ENCODE assay signal across 14 mouse cellular contexts in the genomic region with DNA sequence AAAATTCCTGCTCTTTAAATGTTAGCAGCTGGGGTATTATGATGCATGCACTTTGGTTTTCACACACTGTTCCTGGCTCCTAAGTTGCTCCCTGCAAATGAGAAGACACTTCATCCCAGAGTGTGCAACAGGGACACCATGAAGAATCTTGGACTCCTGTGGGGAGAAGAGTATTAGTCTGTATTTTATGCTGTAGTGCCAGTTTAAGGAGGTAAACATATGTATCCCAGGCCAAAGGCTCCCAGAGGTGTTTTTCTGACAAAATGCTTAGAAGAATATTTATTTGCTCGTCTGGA. TPM values are rescaled to one million over a fixed set of nuclear protein-coding genes. Genes with fewer than 3 reads are reported as not detected.
DNase-seq lines count a peak whose midpoint lies in the region; ATAC-seq lines count a peak whose summit lies in the region.
"Had no signal": no experiment of that assay in that cellular context is flagged by ENCODE, and none has a peak within 500 bp of the region (broad histone marks: within the 10 kb centered on the region; RNA-seq: fewer than 3 reads in every experiment).

No protein-coding gene starts in this region.

- peak; percentile 57; the same call in 1 of the 2 replicates for ATAC-seq in forebrain, embryonic 13.5 days
- no peak for ATAC-seq in forebrain, embryonic 11.5 days (replicated peaks; ENCODE audit: low FRiP score)
- ATAC-seq in limb, embryonic 13.5 days (ENCODE audit: low FRiP score, low read depth): peak; percentile 39; the same call in 1 of the 2 replicates
- peak; percentile 74 for ATAC-seq in forebrain, embryonic 16.5 days
- ATAC-seq in neural tube, embryonic 13.5 days (ENCODE audit: low read depth): peak; percentile 34; the same call in 1 of the 2 replicates
- ATAC-seq: Patski had no signal

- no peak overlapping the region for H3K4me3 ChIP-seq in forebrain, embryonic 13.5 days
- no peak overlapping the region for H3K4me3 ChIP-seq in forebrain, embryonic 11.5 days (ENCODE audit: low read depth, low read length)
- H3K4me3 ChIP-seq in limb, embryonic 13.5 days: no peak overlapping the region
- no peak overlapping the region for H3K4me3 ChIP-seq in limb, embryonic 10.5 days
- H3K4me3 ChIP-seq in forebrain, embryonic 16.5 days (replicated peaks; ENCODE audit: low read length): no peak overlapping the region
- no peak overlapping the region for H3K4me3 ChIP-seq in neural tube, embryonic 13.5 days
- H3K4me3 ChIP-seq: heart, embryonic 13.5 days; left cerebral cortex, adult 2 months; myocyte had no signal

- H3K4me1 ChIP-seq in forebrain, embryonic 13.5 days: no peaks in the 10 kb centered on the region; the same call in 1 of the 2 replicates
- 0 out of 2 replicates have a peak, but pooled peaks cover 1% of the 10 kb centered on the region for H3K4me1 ChIP-seq in forebrain, embryonic 11.5 days (replicated peaks; ENCODE audit: control insufficient read depth, insufficient read depth, low read length)
- peaks cover 5% of the 10 kb centered on the region for H3K4me1 ChIP-seq in limb, embryonic 13.5 days
- H3K4me1 ChIP-seq in limb, embryonic 10.5 days: no peaks in the 10 kb centered on the region
- peaks cover 7% of the 10 kb centered on the region for H3K4me1 ChIP-seq in forebrain, embryonic 16.5 days (replicated peaks; ENCODE audit: control insufficient read depth, insufficient read depth, low read length)
- H3K4me1 ChIP-seq in neural tube, embryonic 13.5 days (replicated peaks): peaks cover 5% of the 10 kb centered on the region; the same call in 1 of the 2 replicates

- no peak for DNase-seq in forebrain, embryonic 11.5 days (ENCODE audit: low spot score)
- no peak for DNase-seq in limb, embryonic 10.5 days (ENCODE audit: low spot score)
- no peak for DNase-seq in left cerebral cortex, postnatal 4 days
- DNase-seq in T-cell, adult 2 months (ENCODE audit: low spot score): no peak

- intact Hi-C loops in left cerebral cortex, postnatal 4 days (cut with DNase I): no loop called here

- WGBS in forebrain, embryonic 13.5 days: 84% methylated on average over 1 of the region's 1 CpGs
- WGBS in forebrain, embryonic 11.5 days: 83% methylated on average over 1 of the region's 1 CpGs
- 56% methylated on average over 1 of the region's 1 CpGs for WGBS in limb, embryonic 13.5 days
- WGBS in limb, embryonic 10.5 days: 70% methylated on average over 1 of the region's 1 CpGs
- WGBS in forebrain, embryonic 16.5 days: 60% methylated on average over 1 of the region's 1 CpGs
- WGBS in neural tube, embryonic 13.5 days: 68% methylated on average over 1 of the region's 1 CpGs

- no peaks in the 10 kb centered on the region for H3K9me3 ChIP-seq in forebrain, embryonic 13.5 days (replicated peaks)
- no peaks in the 10 kb centered on the region for H3K9me3 ChIP-seq in forebrain, embryonic 11.5 days (ENCODE audit: control insufficient read depth, low read length)
- no peaks in the 10 kb centered on the region for H3K9me3 ChIP-seq in limb, embryonic 13.5 days
- no peaks in the 10 kb centered on the region for H3K9me3 ChIP-seq in limb, embryonic 10.5 days (replicated peaks)
- H3K9me3 ChIP-seq in forebrain, embryonic 16.5 days (ENCODE audit: control insufficient read depth, low read length): no peaks in the 10 kb centered on the region
- H3K9me3 ChIP-seq in neural tube, embryonic 13.5 days: no peaks in the 10 kb centered on the region
- H3K9me3 ChIP-seq: heart, embryonic 13.5 days had no signal

- no peaks in the 10 kb centered on the region for H3K36me3 ChIP-seq in forebrain, embryonic 13.5 days (ENCODE audit: poor library complexity, severe bottlenecking)
- H3K36me3 ChIP-seq in forebrain, embryonic 11.5 days (ENCODE audit: control insufficient read depth, insufficient read depth, low read length): no peaks in the 10 kb centered on the region
- no peaks in the 10 kb centered on the region for H3K36me3 ChIP-seq in limb, embryonic 13.5 days
- H3K36me3 ChIP-seq in limb, embryonic 10.5 days: no peaks in the 10 kb centered on the region
- no peaks in the 10 kb centered on the region for H3K36me3 ChIP-seq in forebrain, embryonic 16.5 days (ENCODE audit: control insufficient read depth, insufficient read depth)
- H3K36me3 ChIP-seq in neural tube, embryonic 13.5 days: no peaks in the 10 kb centered on the region
- H3K36me3 ChIP-seq: heart, embryonic 13.5 days had no signal

- H3K9ac ChIP-seq in forebrain, embryonic 13.5 days: no peak overlapping the region
- no peak overlapping the region for H3K9ac ChIP-seq in forebrain, embryonic 11.5 days (ENCODE audit: low read length)
- no peak overlapping the region for H3K9ac ChIP-seq in limb, embryonic 13.5 days
- H3K9ac ChIP-seq in forebrain, embryonic 16.5 days (replicated peaks; ENCODE audit: low read depth, low read length): no peak overlapping the region
- H3K9ac ChIP-seq in neural tube, embryonic 13.5 days: no peak overlapping the region

- H3K4me2 ChIP-seq in forebrain, embryonic 13.5 days: no peak overlapping the region
- no peak overlapping the region for H3K4me2 ChIP-seq in forebrain, embryonic 11.5 days (ENCODE audit: low read depth, low read length, severe bottlenecking)
- H3K4me2 ChIP-seq in limb, embryonic 13.5 days (replicated peaks): no peak overlapping the region
- H3K4me2 ChIP-seq in forebrain, embryonic 16.5 days (ENCODE audit: low read length): no peak overlapping the region
- H3K4me2 ChIP-seq in neural tube, embryonic 13.5 days: no peak overlapping the region
- H3K4me2 ChIP-seq: heart, embryonic 13.5 days had no signal

- H3K27me3 ChIP-seq in forebrain, embryonic 13.5 days: no peaks in the 10 kb centered on the region
- H3K27me3 ChIP-seq in forebrain, embryonic 11.5 days (ENCODE audit: control insufficient read depth, insufficient read depth, low read length): no peaks in the 10 kb centered on the region
- H3K27me3 ChIP-seq in limb, embryonic 13.5 days: no peaks in the 10 kb centered on the region
- H3K27me3 ChIP-seq in limb, embryonic 10.5 days (ENCODE audit: low read depth, poor library complexity, severe bottlenecking): no peaks in the 10 kb centered on the region
- no peaks in the 10 kb centered on the region for H3K27me3 ChIP-seq in forebrain, embryonic 16.5 days (replicated peaks; ENCODE audit: control insufficient read depth, insufficient read depth, low read length)
- no peaks in the 10 kb centered on the region for H3K27me3 ChIP-seq in neural tube, embryonic 13.5 days
- H3K27me3 ChIP-seq: Patski had no signal

- H3K27ac ChIP-seq in forebrain, embryonic 13.5 days: 0 out of 2 replicates have a peak overlapping the region, but pooled peaks have one; percentile 7
- no peak overlapping the region for H3K27ac ChIP-seq in forebrain, embryonic 11.5 days (ENCODE audit: low read depth, low read length)
- H3K27ac ChIP-seq in limb, embryonic 13.5 days: no peak overlapping the region
- no peak overlapping the region for H3K27ac ChIP-seq in limb, embryonic 10.5 days
- peak overlapping the region; percentile 58 for H3K27ac ChIP-seq in forebrain, embryonic 16.5 days (ENCODE audit: low read length)
- no peak overlapping the region for H3K27ac ChIP-seq in neural tube, embryonic 13.5 days (replicated peaks)
- H3K27ac ChIP-seq: heart, embryonic 13.5 days; left cerebral cortex, adult 2 months had no signal

RNA-seq across cellular contexts. Expression of gene Pga5, which starts 0.8 kb away (rescaled TPM):
- not detected in 2 replicates for polyA plus RNA-seq in forebrain, embryonic 13.5 days (2015; fragmentation: Nextera tagmentation; extraction: Ambion mirVana)
- not detected in 2 replicates for polyA plus RNA-seq in forebrain, embryonic 11.5 days (2014; fragmentation: Nextera tagmentation; extraction: Ambion mirVana)
- 0.10 TPM in 1 of 2 replicates, not detected in the other for polyA plus RNA-seq in limb, embryonic 13.5 days (2015; fragmentation: Nextera tagmentation; extraction: Ambion mirVana)
- not detected in 2 replicates for polyA plus RNA-seq in limb, embryonic 10.5 days (2016; fragmentation: Nextera tagmentation; extraction: Ambion mirVana)
- not detected in 2 replicates for polyA plus RNA-seq in forebrain, embryonic 16.5 days (2015; fragmentation: Nextera tagmentation; extraction: Ambion mirVana)
- polyA plus RNA-seq in neural tube, embryonic 13.5 days (2015; fragmentation: Nextera tagmentation; extraction: Ambion mirVana): not detected in 2 replicates
- total RNA-seq in left cerebral cortex, postnatal 4 days (2021): not detected
- total RNA-seq: gastrocnemius, postnatal 4 days; left cerebral cortex, adult 2 months had no signal
- polyA plus RNA-seq: heart, embryonic 13.5 days; lung, adult 2 months had no signal

RNA-seq across cellular contexts. Expression of gene Vps37c, which starts 9.8 kb away (rescaled TPM):
- polyA plus RNA-seq in forebrain, embryonic 13.5 days (2015; fragmentation: Nextera tagmentation; extraction: Ambion mirVana): 32.1 and 33.3 TPM in 2 replicates
- polyA plus RNA-seq in forebrain, embryonic 11.5 days (2014; fragmentation: Nextera tagmentation; extraction: Ambion mirVana): 32.1 and 33.4 TPM in 2 replicates
- polyA plus RNA-seq in limb, embryonic 13.5 days (2015; fragmentation: Nextera tagmentation; extraction: Ambion mirVana): 38.3 and 40.9 TPM in 2 replicates
- 34.3 and 37.7 TPM in 2 replicates for polyA plus RNA-seq in limb, embryonic 10.5 days (2016; fragmentation: Nextera tagmentation; extraction: Ambion mirVana)
- 38.3 and 40.5 TPM in 2 replicates for polyA plus RNA-seq in forebrain, embryonic 16.5 days (2015; fragmentation: Nextera tagmentation; extraction: Ambion mirVana)
- polyA plus RNA-seq in neural tube, embryonic 13.5 days (2015; fragmentation: Nextera tagmentation; extraction: Ambion mirVana): 34.2 and 37.6 TPM in 2 replicates
- total RNA-seq in left cerebral cortex, postnatal 4 days (2021): 10 to 100 TPM; 24.1 to 24.9 TPM

RNA-seq across cellular contexts. Expression of gene Vwce, which starts 44.7 kb away (rescaled TPM):
- polyA plus RNA-seq in forebrain, embryonic 13.5 days (2015; fragmentation: Nextera tagmentation; extraction: Ambion mirVana): 0.27 and 0.91 TPM in 2 replicates
- 0.47 and 0.49 TPM in 2 replicates for polyA plus RNA-seq in forebrain, embryonic 11.5 days (2014; fragmentation: Nextera tagmentation; extraction: Ambion mirVana)
- polyA plus RNA-seq in limb, embryonic 13.5 days (2015; fragmentation: Nextera tagmentation; extraction: Ambion mirVana): 4.2 and 4.7 TPM in 2 replicates
- 1.8 and 2.8 TPM in 2 replicates for polyA plus RNA-seq in limb, embryonic 10.5 days (2016; fragmentation: Nextera tagmentation; extraction: Ambion mirVana)
- 0.30 and 0.81 TPM in 2 replicates for polyA plus RNA-seq in forebrain, embryonic 16.5 days (2015; fragmentation: Nextera tagmentation; extraction: Ambion mirVana)
- 0.22 and 0.74 TPM in 2 replicates for polyA plus RNA-seq in neural tube, embryonic 13.5 days (2015; fragmentation: Nextera tagmentation; extraction: Ambion mirVana)
- 1 to 10 TPM; 1.3 to 1.8 TPM for total RNA-seq in left cerebral cortex, postnatal 4 days (2021)

Comparison
In these comparisons a context has a peak if more than half of its experiments do, and no peak if none do; other contexts are left out.
1. H3K27ac ChIP-seq: peak in forebrain, embryonic 13.5 days (single experiment) and forebrain, embryonic 16.5 days (single experiment); none in forebrain, embryonic 11.5 days (single experiment), limb, embryonic 13.5 days (single experiment), limb, embryonic 10.5 days (single experiment) and neural tube, embryonic 13.5 days (single experiment).